Mouse (Mus musculus): ENCODE data around the gene Rbmxl1. TPM values are rescaled to one million over a fixed set of nuclear protein-coding genes. Genes with fewer than 3 reads are reported as not detected.
"Not testable (repeated sequence)": the region's sequence is repeated elsewhere in the genome, so short reads cannot be mapped to it uniquely, and the experiment has no call there.

The Rbmxl1 gene
- 27.6 and 29.1 TPM in 2 replicates for polyA plus RNA-seq (2011; ENCODE audit: insufficient read depth, insufficient read length, low replicate concordance, missing spikeins)

GRCm38 (mm10) chr8:78508719-78509272 is at the start of gene Rbmxl1:
Gene Rbmxl1, minus strand, starts transcription at chr8:78508898.
- peak within 1 kb of the TSS; percentile 90 for H3K27ac ChIP-seq (ENCODE audit: control insufficient read depth, insufficient read depth, low read depth, low read length, poor library complexity)
- peak within 1 kb of the TSS; percentile 95 for H3K4me3 ChIP-seq (replicated peaks; ENCODE audit: control insufficient read depth, low read depth, low read length)
- H3K4me1 ChIP-seq (ENCODE audit: control insufficient read depth, insufficient read depth, low read length): peaks cover 1% of the 10 kb centered on the region; the same call in 1 of the 2 replicates
- TF ChIP-seq CTCF (IDR thresholded peaks at IDR 0.05; ENCODE audit: control insufficient read depth, insufficient read depth, low read length) (no peak), POLR2A (IDR thresholded peaks at IDR 0.05; ENCODE audit: borderline replicate concordance, control insufficient read depth, low read depth, low read length) (peak; percentile 31; the same call in 1 of the 2 replicates)
- WGBS: under 1% methylated on average over 70 of the region's 70 CpGs

- no peak overlapping the region for H3K4me3 ChIP-seq (replicated peaks; ENCODE audit: control insufficient read depth, low read depth, low read length)
- no peaks in the 10 kb centered on the region for H3K4me1 ChIP-seq (ENCODE audit: control insufficient read depth, insufficient read depth, low read length)
- TF ChIP-seq CTCF (IDR thresholded peaks at IDR 0.05; ENCODE audit: control insufficient read depth, insufficient read depth, low read length) (no peak), POLR2A (IDR thresholded peaks at IDR 0.05; ENCODE audit: borderline replicate concordance, control insufficient read depth, low read depth, low read length) (no peak)
- no peak overlapping the region for H3K27ac ChIP-seq (ENCODE audit: control insufficient read depth, insufficient read depth, low read depth, low read length, poor library complexity)
- WGBS: 84% methylated on average over 11 of the region's 11 CpGs
These were observed 48.2 kb upstream of the Rbmxl1 start for GRCm38 (mm10) chr8:78556773-78557434.

GRCm38 (mm10) chr8:78555817-78556216 is 47.1 kb upstream of the Rbmxl1 start:
- Histone ChIP-seq H3K4me3 (replicated peaks; ENCODE audit: control insufficient read depth, low read depth, low read length) (no peak overlapping the region), H3K4me1 (ENCODE audit: control insufficient read depth, insufficient read depth, low read length) (no peaks in the 10 kb centered on the region), H3K27ac (ENCODE audit: control insufficient read depth, insufficient read depth, low read depth, low read length, poor library complexity) (no peak overlapping the region)
- TF ChIP-seq POLR2A (IDR thresholded peaks at IDR 0.05; ENCODE audit: borderline replicate concordance, control insufficient read depth, low read depth, low read length): no peak
- no peak for TF ChIP-seq CTCF (IDR thresholded peaks at IDR 0.05; ENCODE audit: control insufficient read depth, insufficient read depth, low read length)
- WGBS: 87% methylated on average over 4 of the region's 4 CpGs

DNA sequence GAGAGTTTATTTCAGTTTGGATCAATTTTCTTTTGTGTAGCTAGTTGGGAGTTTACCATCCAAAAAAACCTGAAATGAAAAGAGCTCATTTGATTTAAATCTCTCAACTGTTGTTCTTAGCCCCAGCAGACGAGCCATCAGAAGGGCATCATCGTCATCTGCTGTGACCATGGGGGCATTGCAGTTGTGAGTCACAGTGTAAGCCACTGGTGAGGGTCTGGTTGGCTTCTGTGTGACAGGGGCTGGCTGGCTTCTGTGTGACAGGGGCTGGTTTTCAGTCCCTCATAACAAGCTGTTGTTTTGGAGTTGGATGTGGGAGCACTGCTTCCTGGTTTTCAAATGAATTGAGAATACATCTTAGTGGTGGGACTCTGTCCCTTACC is 42.0 kb upstream of the Rbmxl1 start:
- Histone ChIP-seq H3K4me1 (ENCODE audit: control insufficient read depth, insufficient read depth, low read length) (no peaks in the 10 kb centered on the region), H3K4me3 (replicated peaks; ENCODE audit: control insufficient read depth, low read depth, low read length) (no peak overlapping the region), H3K27ac (ENCODE audit: control insufficient read depth, insufficient read depth, low read depth, low read length, poor library complexity) (no peak overlapping the region)
- TF ChIP-seq CTCF (IDR thresholded peaks at IDR 0.05; ENCODE audit: control insufficient read depth, insufficient read depth, low read length): no peak
- TF ChIP-seq POLR2A (IDR thresholded peaks at IDR 0.05; ENCODE audit: borderline replicate concordance, control insufficient read depth, low read depth, low read length): no peak
- 83% methylated on average over 2 of the region's 2 CpGs for WGBS

DNA sequence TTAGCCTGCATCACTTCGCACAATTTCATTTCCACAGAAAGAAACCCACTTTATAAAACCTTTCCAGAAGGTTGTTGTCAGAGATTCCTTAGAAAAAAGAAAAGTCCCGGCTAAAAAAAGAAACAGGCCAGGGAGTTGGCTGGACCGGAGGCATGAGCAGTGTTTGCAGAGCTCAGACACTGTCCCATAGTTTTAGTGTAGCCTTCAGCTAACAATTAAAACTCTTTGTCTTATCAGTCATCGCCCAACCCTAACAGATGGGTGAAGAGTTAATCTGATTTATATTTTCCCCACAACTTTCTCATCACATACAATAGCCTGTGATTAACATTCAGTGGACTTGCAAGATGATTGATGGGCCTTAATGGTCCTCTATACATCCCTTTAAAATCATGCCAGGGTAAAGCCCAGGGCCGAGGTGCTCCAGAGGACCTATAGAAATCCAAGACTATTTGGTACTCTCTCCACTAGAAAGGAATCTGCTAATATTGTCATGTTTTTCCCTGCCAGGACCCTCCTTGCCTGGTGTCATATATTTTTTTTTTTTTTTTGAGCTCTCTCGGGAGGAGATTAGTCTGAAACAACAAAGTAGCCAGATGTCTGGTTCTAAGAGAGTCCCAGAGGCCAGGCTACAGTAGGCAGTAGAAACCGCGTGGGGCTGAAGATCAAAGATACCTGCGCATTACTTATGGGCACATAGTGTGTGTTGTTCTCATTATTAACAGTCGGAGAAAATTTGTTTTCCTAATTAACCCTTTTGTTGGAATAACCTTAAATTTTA is 41.5 kb upstream of the Rbmxl1 start:
- H3K4me1 ChIP-seq (ENCODE audit: control insufficient read depth, insufficient read depth, low read length): no peaks in the 10 kb centered on the region
- no peak for TF ChIP-seq POLR2A (IDR thresholded peaks at IDR 0.05; ENCODE audit: borderline replicate concordance, control insufficient read depth, low read depth, low read length)
- no peak for TF ChIP-seq CTCF (IDR thresholded peaks at IDR 0.05; ENCODE audit: control insufficient read depth, insufficient read depth, low read length)
- H3K27ac ChIP-seq (ENCODE audit: control insufficient read depth, insufficient read depth, low read depth, low read length, poor library complexity): no peak overlapping the region
- 89% methylated on average over 10 of the region's 10 CpGs for WGBS
- no peak overlapping the region for H3K4me3 ChIP-seq (replicated peaks; ENCODE audit: control insufficient read depth, low read depth, low read length)

DNA sequence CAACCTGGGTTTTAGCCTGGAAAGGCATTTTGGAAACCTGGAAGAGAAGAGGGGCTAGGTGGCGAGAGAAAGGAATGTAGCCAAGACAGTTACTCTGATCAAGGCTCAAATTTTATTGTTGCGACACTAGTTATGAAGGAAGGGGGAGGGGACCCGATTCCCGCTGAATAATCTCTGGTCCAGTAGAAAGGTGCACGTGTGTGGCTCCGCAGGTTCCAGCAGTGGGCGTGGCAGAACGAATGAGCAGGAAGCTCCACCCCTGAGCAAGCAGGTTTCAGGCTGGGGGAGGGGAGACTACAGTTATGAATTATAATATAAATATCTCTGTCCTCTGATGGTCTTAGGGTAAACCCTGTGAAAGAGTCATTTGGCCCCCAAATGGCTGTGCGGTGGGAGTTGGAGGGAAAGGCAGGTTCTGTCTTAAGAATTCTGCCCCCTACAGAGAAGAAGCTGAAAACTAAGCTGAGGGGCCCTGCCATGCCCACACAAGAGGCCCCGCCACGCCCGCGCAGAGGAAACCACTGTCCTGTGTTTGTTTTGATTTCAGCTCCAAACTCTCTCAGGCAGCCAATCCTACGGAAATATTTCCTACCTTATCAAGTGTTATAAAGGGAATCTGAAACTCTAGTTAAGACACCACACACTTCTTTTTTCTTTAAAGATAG is 36.6 kb upstream of the Rbmxl1 start:
- not testable (repeated sequence) for H3K4me3 ChIP-seq (replicated peaks; ENCODE audit: control insufficient read depth, low read depth, low read length); H3K27ac ChIP-seq (ENCODE audit: control insufficient read depth, insufficient read depth, low read depth, low read length, poor library complexity); H3K4me1 ChIP-seq (ENCODE audit: control insufficient read depth, insufficient read depth, low read length)
- 66% methylated on average over 11 of the region's 14 CpGs for WGBS

DNA sequence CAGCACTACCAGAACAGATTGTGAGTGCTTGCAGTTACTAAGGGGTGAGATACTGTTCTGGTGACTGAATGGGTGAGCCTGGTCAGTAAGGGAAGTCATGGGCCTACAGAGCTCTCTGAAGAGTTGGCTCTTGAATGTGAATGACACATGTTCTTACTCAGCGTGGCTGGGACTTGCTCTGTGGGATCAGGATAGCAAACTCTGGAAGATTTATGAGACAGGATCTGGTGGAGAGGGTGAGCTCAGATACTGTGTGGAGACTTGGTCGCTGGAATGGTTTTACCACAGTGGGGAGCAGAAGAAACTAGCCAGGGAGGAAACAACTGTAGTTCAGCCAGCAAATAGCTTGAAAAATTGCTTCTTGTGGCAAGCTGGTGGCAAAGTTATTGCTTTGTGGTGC is 35.8 kb upstream of the Rbmxl1 start:
- no peak for TF ChIP-seq CTCF (IDR thresholded peaks at IDR 0.05; ENCODE audit: control insufficient read depth, insufficient read depth, low read length)
- TF ChIP-seq POLR2A (IDR thresholded peaks at IDR 0.05; ENCODE audit: borderline replicate concordance, control insufficient read depth, low read depth, low read length): no peak
- 54% methylated on average over 2 of the region's 2 CpGs for WGBS
- Histone ChIP-seq H3K4me3 (replicated peaks; ENCODE audit: control insufficient read depth, low read depth, low read length) (no peak overlapping the region), H3K4me1 (ENCODE audit: control insufficient read depth, insufficient read depth, low read length) (no peaks in the 10 kb centered on the region), H3K27ac (ENCODE audit: control insufficient read depth, insufficient read depth, low read depth, low read length, poor library complexity) (no peak overlapping the region)

GRCm38 (mm10) chr8:78543621-78544020 is 34.9 kb upstream of the Rbmxl1 start:
- TF ChIP-seq POLR2A (IDR thresholded peaks at IDR 0.05; ENCODE audit: borderline replicate concordance, control insufficient read depth, low read depth, low read length): no peak
- TF ChIP-seq CTCF (IDR thresholded peaks at IDR 0.05; ENCODE audit: control insufficient read depth, insufficient read depth, low read length): no peak
- Histone ChIP-seq H3K27ac (ENCODE audit: control insufficient read depth, insufficient read depth, low read depth, low read length, poor library complexity) (no peak overlapping the region), H3K4me1 (ENCODE audit: control insufficient read depth, insufficient read depth, low read length) (no peaks in the 10 kb centered on the region), H3K4me3 (replicated peaks; ENCODE audit: control insufficient read depth, low read depth, low read length) (no peak overlapping the region)
- WGBS: 60% methylated on average over 1 of the region's 1 CpGs

- 91% methylated on average over 6 of the region's 6 CpGs for WGBS
- H3K4me1 ChIP-seq (ENCODE audit: control insufficient read depth, insufficient read depth, low read length); H3K4me3 ChIP-seq (replicated peaks; ENCODE audit: control insufficient read depth, low read depth, low read length); H3K27ac ChIP-seq (ENCODE audit: control insufficient read depth, insufficient read depth, low read depth, low read length, poor library complexity): not testable (repeated sequence)
These were observed 34.0 kb upstream of the Rbmxl1 start for GRCm38 (mm10) chr8:78542670-78543069.
